Mouse (Mus musculus) MEL (cell line): Measurements from ENCODE around the gene Chfr. TPM values are rescaled to one million over a fixed set of nuclear protein-coding genes. Genes with fewer than 3 reads are reported as not detected.
"Not testable (repeated sequence)": the region's sequence is repeated elsewhere in the genome, so short reads cannot be mapped to it uniquely, and the experiment has no call there.

Experiments
- DNase-seq: peaks from one replicate; pipeline ENCODE4 v3.0.0; 2011; ENCODE audit warnings: low read depth, low spot score
- H3K27ac ChIP-seq: 2 replicates; pipeline ENCODE4 v1.5.1; 2012; ENCODE audit warnings: low read depth, mild to moderate bottlenecking, control low read depth, low read length, moderate library complexity; ENCODE audit not compliant: control insufficient read depth
- H3K27me3 ChIP-seq, 2 experiments: fragments of 150-350 bp in 1 of 2; sonication (generic) in 1 of 2; 2 replicates each; pipeline ENCODE4 v1.6.1; 2012; ENCODE audit warnings: low read length in 2 of 2, mild to moderate bottlenecking in 2 of 2, improper control_type of control experiment in 1 of 2, moderate library complexity in 1 of 2; ENCODE audit not compliant: insufficient read depth in 2 of 2, control insufficient read depth in 1 of 2
- H3K36me3 ChIP-seq, 2 experiments: 2 replicates each; pipeline ENCODE4 v1.6.1; 2012 to 2014; ENCODE audit warnings: low read length in 2 of 2, improper control_type of control experiment in 1 of 2, inconsistent platforms in 1 of 2, mild to moderate bottlenecking in 1 of 2; ENCODE audit not compliant: insufficient read depth in 2 of 2, control insufficient read depth in 1 of 2
- H3K4me1 ChIP-seq, 2 experiments: fragments of 150-350 bp in 1 of 2; sonication (generic) in 1 of 2; 2 replicates each; pipeline ENCODE4 v1.6.1; 2012; ENCODE audit warnings: low read length in 2 of 2, improper control_type of control experiment in 1 of 2, mild to moderate bottlenecking in 1 of 2; ENCODE audit not compliant: insufficient read depth in 2 of 2, control insufficient read depth in 1 of 2
- H3K4me3 ChIP-seq, 2 experiments: fragments of 150-350 bp in 1 of 2; sonication (generic) in 1 of 2; 2 replicates each; pipeline ENCODE4 v1.5.1; 2012; ENCODE audit warnings: low read depth in 2 of 2, low read length in 2 of 2, mild to moderate bottlenecking in 2 of 2, moderate library complexity in 2 of 2, control low read depth in 1 of 2, improper control_type of control experiment in 1 of 2; ENCODE audit not compliant: control insufficient read depth in 1 of 2, insufficient read depth in 1 of 2
- H3K79me2 ChIP-seq: 2 replicates; pipeline ENCODE4 v1.6.1; 2012; ENCODE audit warnings: mild to moderate bottlenecking, low read length, moderate library complexity; ENCODE audit not compliant: control insufficient read depth, poor library complexity, insufficient read depth
- H3K9ac ChIP-seq: 2 replicates; pipeline ENCODE4 v1.6.1; 2012; ENCODE audit warnings: low read depth, mild to moderate bottlenecking, control low read depth, low read length, moderate library complexity; ENCODE audit not compliant: control insufficient read depth, poor library complexity, severe bottlenecking
- H3K9me3 ChIP-seq: fragments of 150-350 bp; sonication (generic); replicated peaks from 2 replicates; pipeline ENCODE4 v1.6.1; 2012; ENCODE audit warnings: mild to moderate bottlenecking, low read length, improper control_type of control experiment, moderate library complexity; ENCODE audit not compliant: insufficient read depth
- CHD2 ChIP-seq: IDR thresholded peaks from 2 replicates; pipeline ENCODE4 v1.6.1; 2011; ENCODE audit warnings: low read length, improper control_type of control experiment
- ELF1 ChIP-seq: IDR thresholded peaks from 2 replicates; pipeline ENCODE4 v1.6.1; 2014; ENCODE audit warnings: low read depth, mild to moderate bottlenecking, inconsistent platforms, low read length, improper control_type of control experiment, moderate library complexity
- ETS1 ChIP-seq: IDR thresholded peaks from 2 replicates; pipeline ENCODE4 v1.6.1; 2012; ENCODE audit warnings: low read depth, mild to moderate bottlenecking, inconsistent platforms, low read length, improper control_type of control experiment, moderate library complexity
- GATA1 ChIP-seq: IDR thresholded peaks from 2 replicates; pipeline ENCODE4 v1.6.1; 2011; ENCODE audit warnings: low read depth, low read length, improper control_type of control experiment
- HCFC1 ChIP-seq: IDR thresholded peaks from 2 replicates; pipeline ENCODE4 v1.6.1; 2012; ENCODE audit warnings: low read depth, mild to moderate bottlenecking, inconsistent platforms, low read length, improper control_type of control experiment, moderate library complexity
- KAT2A ChIP-seq: conservative IDR thresholded peaks from 2 replicates; pipeline ENCODE4 v1.6.1; 2012; ENCODE audit warnings: low read depth, low read length, improper control_type of control experiment, inconsistent platforms
- MAX ChIP-seq: IDR thresholded peaks from 2 replicates; pipeline ENCODE4 v1.6.1; 2011; ENCODE audit warnings: low read length, improper control_type of control experiment
- MAZ ChIP-seq: IDR thresholded peaks from 2 replicates; pipeline ENCODE4 v1.6.1; 2012; ENCODE audit warnings: low read depth, mild to moderate bottlenecking, inconsistent platforms, low read length, improper control_type of control experiment
- MYC ChIP-seq: IDR thresholded peaks from 2 replicates; pipeline ENCODE4 v1.6.1; 2011; ENCODE audit warnings: low read depth, mild to moderate bottlenecking, low read length, improper control_type of control experiment, moderate library complexity
- NRF1 ChIP-seq: IDR thresholded peaks from 2 replicates; pipeline ENCODE4 v1.6.1; 2014; ENCODE audit warnings: low read depth, mild to moderate bottlenecking, inconsistent platforms, low read length, improper control_type of control experiment, moderate library complexity; ENCODE audit not compliant: poor library complexity, insufficient read depth, severe bottlenecking
- POLR2A ChIP-seq, 2 experiments: IDR thresholded peaks; 2 replicates each; pipeline ENCODE4 v1.6.1; 2011 to 2012; ENCODE audit warnings: low read length in 2 of 2, mild to moderate bottlenecking in 2 of 2, control low read depth in 1 of 2, improper control_type of control experiment in 1 of 2, low read depth in 1 of 2, moderate library complexity in 1 of 2; ENCODE audit not compliant: control insufficient read depth in 1 of 2, insufficient read depth in 1 of 2, poor library complexity in 1 of 2
- POLR2AphosphoS2 ChIP-seq: IDR thresholded peaks from 2 replicates; pipeline ENCODE4 v1.6.1; 2011; ENCODE audit warnings: low read length, improper control_type of control experiment
- RCOR1 ChIP-seq: IDR thresholded peaks from 2 replicates; pipeline ENCODE4 v1.6.1; 2012; ENCODE audit warnings: low read depth, mild to moderate bottlenecking, inconsistent platforms, low read length, improper control_type of control experiment
- SIN3A ChIP-seq: IDR thresholded peaks from 2 replicates; pipeline ENCODE4 v1.6.1; 2012; ENCODE audit warnings: low read length, improper control_type of control experiment, inconsistent platforms
- TBP ChIP-seq: IDR thresholded peaks from 2 replicates; pipeline ENCODE4 v1.8.0; 2011; ENCODE audit warnings: low read depth, low read length, improper control_type of control experiment
- TCF12 ChIP-seq: IDR thresholded peaks from 2 replicates; pipeline ENCODE4 v1.6.1; 2014; ENCODE audit warnings: low read depth, mild to moderate bottlenecking, inconsistent platforms, low read length, improper control_type of control experiment, moderate library complexity
- polyA plus RNA-seq, 2 experiments: library from polyadenylated mRNA; stranded (reverse) in 1 of 2; unstranded in 1 of 2; fragments of >175 nt in 1 of 2; fragments of >200 nt in 1 of 2; gene quantifications; 2 replicates each; pipeline versions ENCODE4 v1.2.1 to v1.2.4; 2012; ENCODE audit warnings: low replicate concordance in 2 of 2, low read depth in 1 of 2; ENCODE audit not compliant: insufficient read length in 2 of 2, insufficient read depth in 1 of 2, missing spikeins in 1 of 2
- total RNA-seq: library from RNA; depleted of rRNA; stranded (reverse); fragments of 300-350 nt; gene quantifications from 2 replicates; pipeline ENCODE4 v1.2.3, GENCODE M21; 2012

The Chfr gene
- total and polyA plus RNA-seq, 3 experiments = 50.4 to 63.9 TPM; not detected in 1

DNA sequence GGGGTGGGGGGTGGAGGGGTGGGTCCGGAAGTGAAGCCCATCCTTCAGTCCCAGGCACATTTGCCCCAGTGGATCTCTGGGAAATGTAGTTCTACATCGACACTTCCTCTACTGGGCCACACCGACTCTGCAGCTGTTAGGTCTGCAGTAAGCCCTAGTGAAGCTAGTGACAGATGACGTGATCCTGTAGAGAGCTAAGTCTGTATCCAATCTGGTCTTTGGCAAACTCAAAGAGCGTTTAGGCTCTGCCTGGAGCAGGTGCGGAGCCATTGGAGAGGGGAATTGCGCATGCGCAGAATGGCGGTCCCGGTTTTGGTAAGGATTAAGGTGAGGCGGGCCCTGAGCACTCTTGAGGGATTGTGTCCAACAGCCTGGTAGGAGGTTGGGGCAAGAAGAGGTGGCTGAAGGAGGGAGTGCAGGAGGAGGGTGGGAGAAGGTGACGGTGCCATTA lies 25.6 kb upstream of the Chfr start, which contains the start of gene Zfp605:
Zfp605 (plus strand) TSS at position 102 of the 451 bp plus-strand sequence.
- peak within 1 kb of the TSS; percentile 91 for H3K27ac ChIP-seq
- H3K36me3 ChIP-seq = peaks cover 2 to 8% of the 10 kb centered on the region in 2 experiments; a peak in 2 of 4 replicates
- peak within 1 kb of the TSS; percentile 67 to 96 for H3K4me3 ChIP-seq
- TF ChIP-seq TCF12 = no peak; the same call in 1 of the 2 replicates
- TF ChIP-seq ETS1 = peak; percentile 77
- no peak for TF ChIP-seq RCOR1
- 0 out of 2 replicates have a peak, but pooled peaks have one; percentile 17 for TF ChIP-seq MAZ
- TF ChIP-seq ELF1 = peak; percentile 89
- TF ChIP-seq NRF1 = peak; percentile 77
- TF ChIP-seq MYC = peak; percentile 74
- no peak for TF ChIP-seq CHD2
- TF ChIP-seq GATA1 = no peak
- TF ChIP-seq POLR2A (IDR thresholded peaks at IDR 0.05; ENCODE audit: control insufficient read depth in 1 of 2, insufficient read depth in 1 of 2, low read depth in 1 of 2, low read length in 2 of 2, poor library complexity in 1 of 2) = peak in 1 of 2 experiments; percentile 71; a peak in 2 of 4 replicates
- no peak for TF ChIP-seq POLR2AphosphoS2
- TF ChIP-seq KAT2A = peak; percentile 71
- peak; percentile 87 for TF ChIP-seq SIN3A
- TF ChIP-seq HCFC1 = peak; percentile 95
- peak; percentile 79 for TF ChIP-seq TBP
- H3K4me1 ChIP-seq = peaks cover 6 to 7% of the 10 kb centered on the region in 2 experiments
- DNase-seq = peak; percentile 94
- H3K79me2 ChIP-seq = peaks cover 19% of the 10 kb centered on the region
- H3K9me3 ChIP-seq = no peaks in the 10 kb centered on the region
- peak within 1 kb of the TSS; percentile 79 for H3K9ac ChIP-seq
- no peaks in the 10 kb centered on the region for H3K27me3 ChIP-seq

DNA sequence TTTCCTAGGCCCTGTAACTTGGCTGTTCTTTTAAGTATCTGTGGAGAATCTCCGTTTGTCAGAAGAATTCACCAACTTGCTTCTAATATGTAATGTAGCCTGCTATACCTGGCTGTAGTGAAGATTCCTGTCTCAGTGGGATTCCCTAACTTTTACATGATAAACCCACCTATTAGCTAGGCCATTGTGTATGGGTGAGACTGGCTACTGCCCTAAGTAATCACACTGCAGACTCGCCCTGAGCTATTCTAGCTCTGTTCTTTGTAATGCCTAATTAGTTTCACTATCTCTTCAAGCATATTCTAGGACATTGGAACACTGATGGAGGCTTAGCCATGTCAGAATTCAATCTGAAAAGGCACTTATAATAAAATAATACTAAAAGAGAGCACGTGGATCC lies 13.3 kb upstream of the Chfr start:
- not testable (repeated sequence) for H3K79me2 ChIP-seq, H3K4me3 ChIP-seq, H3K27me3 ChIP-seq, H3K27ac ChIP-seq, H3K9ac ChIP-seq, H3K9me3 ChIP-seq, DNase-seq, H3K4me1 ChIP-seq
- peaks cover 0 to 17% of the 10 kb centered on the region in 2 experiments; a peak in 2 of 4 replicates for H3K36me3 ChIP-seq

DNA sequence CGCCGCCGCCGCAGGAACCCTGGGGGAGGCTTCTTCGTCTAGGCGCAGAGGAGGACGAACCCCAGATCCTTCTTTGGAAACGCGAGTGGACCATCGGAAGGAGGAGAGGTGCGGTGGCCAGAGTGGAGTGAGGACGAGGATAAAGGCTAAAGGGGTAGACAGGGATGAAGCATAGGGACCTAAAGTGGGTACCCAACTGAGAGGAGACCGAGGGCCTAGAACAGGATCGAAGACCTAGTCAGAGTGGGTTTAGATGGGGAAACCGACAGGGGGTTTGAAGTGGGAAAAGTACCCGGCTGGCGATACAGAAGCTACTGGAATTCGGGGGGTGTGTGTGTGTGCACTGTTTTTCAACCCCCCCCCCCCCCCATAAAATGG lies 434 bp downstream of the Chfr start:
- H3K27me3 ChIP-seq = no peaks in the 10 kb centered on the region
- DNase-seq = no peak
- peaks cover 2 to 44% of the 10 kb centered on the region in 2 experiments; a peak in 2 of 4 replicates for H3K36me3 ChIP-seq
- peak overlapping the region; percentile 33 for H3K27ac ChIP-seq
- H3K4me1 ChIP-seq = peaks cover 26 to 39% of the 10 kb centered on the region in 2 experiments
- H3K9ac ChIP-seq = peak overlapping the region; percentile 88
- H3K4me3 ChIP-seq = peak overlapping the region; percentile 96 to 98
- peaks cover 21% of the 10 kb centered on the region for H3K79me2 ChIP-seq
- H3K9me3 ChIP-seq = no peaks in the 10 kb centered on the region
- 0 out of 4 replicates have a peak, but pooled peaks of 1 of the 2 experiments have one; percentile 15 for TF ChIP-seq POLR2A (IDR thresholded peaks at IDR 0.05; ENCODE audit: control insufficient read depth in 1 of 2, insufficient read depth in 1 of 2, low read depth in 1 of 2, low read length in 2 of 2, poor library complexity in 1 of 2)
- TF ChIP-seq MAX = no peak
